Mouse (Mus musculus): ENCODE measurements around the gene Pkd2.

- no peak for TF ChIP-seq CTCF (IDR thresholded peaks at IDR 0.05; ENCODE audit: insufficient read depth, low read depth, low read length)
- no peak for TF ChIP-seq POLR2A (IDR thresholded peaks at IDR 0.05; ENCODE audit: insufficient read depth, low read depth, low read length)
These were observed 48.6 kb downstream of the Pkd2 start for GRCm38 (mm10) chr5:104507829-104508194.

Data from olfactory bulb, adult 2 months (tissue).